Mouse (Mus musculus): Measurements from ENCODE around the gene Ppp1r21. TPM values are rescaled to one million over a fixed set of nuclear protein-coding genes. Genes with fewer than 3 reads are reported as not detected.

Gene Ppp1r21
- polyA plus RNA-seq (2015; fragmentation: Nextera tagmentation; extraction: Ambion mirVana): 29.6 and 33.1 TPM in 2 replicates

DNA sequence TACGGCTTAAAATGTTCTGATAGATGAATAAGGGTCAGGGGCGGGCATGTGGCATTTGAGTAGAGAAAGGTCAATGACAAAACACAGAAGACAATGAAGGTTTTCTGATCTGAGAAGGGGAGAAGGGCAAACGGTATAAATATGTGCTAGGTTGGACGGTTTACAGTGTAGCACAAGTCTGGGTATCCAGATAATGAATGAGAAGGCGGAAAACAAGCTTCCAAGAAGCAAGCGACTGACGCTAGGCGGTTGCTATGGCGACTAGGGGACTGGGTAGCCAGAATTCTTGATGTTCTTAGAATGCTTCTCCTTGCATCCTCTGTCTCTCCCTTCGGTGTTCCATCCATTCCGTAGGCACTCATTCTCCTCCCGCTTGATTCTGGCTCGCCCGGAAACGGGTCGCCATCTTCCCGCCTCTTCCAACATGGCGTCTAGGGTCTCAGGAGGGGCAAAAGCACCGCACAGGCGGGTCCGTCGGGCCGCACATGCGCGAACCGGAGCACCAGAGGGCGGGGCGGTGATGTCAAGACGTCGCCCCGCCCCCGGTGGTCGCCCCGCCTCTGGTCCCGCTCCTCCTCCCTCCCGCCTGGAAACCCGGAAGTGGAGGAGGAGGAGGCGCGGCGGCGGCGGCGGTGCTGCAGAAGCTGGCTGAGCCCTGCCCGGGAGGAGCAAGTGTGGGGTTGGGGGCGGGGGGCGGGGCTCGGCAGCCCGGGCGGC lies at the start of gene Ppp1r21:
Gene Ppp1r21 (plus strand): TSS at position 600 of the 717 bp plus-strand sequence.
- Histone ChIP-seq H3K9ac (replicated peaks; ENCODE audit: low read length) (peak within 1 kb of the TSS; percentile 77), H3K4me3 (ENCODE audit: low read length) (peak within 1 kb of the TSS; percentile 75), H3K4me1 (ENCODE audit: insufficient read depth, low read length) (peaks cover 13% of the 10 kb centered on the region), H3K9me3 (ENCODE audit: low read length) (no peaks in the 10 kb centered on the region), H3K4me2 (replicated peaks; ENCODE audit: low read depth, low read length) (peak within 1 kb of the TSS; percentile 80), H3K27me3 (ENCODE audit: insufficient read depth, low read length) (0 out of 2 replicates have a peak, but pooled peaks cover 4% of the 10 kb centered on the region), H3K36me3 (ENCODE audit: insufficient read depth, low read length) (peaks cover 4% of the 10 kb centered on the region; the same call in 1 of the 2 replicates), H3K27ac (ENCODE audit: low read length) (peak within 1 kb of the TSS; percentile 72)
- WGBS: 9% methylated on average over 42 of the region's 49 CpGs
- peak; percentile 98 for ATAC-seq (ENCODE audit: low FRiP score, low TSS enrichment)

DNA sequence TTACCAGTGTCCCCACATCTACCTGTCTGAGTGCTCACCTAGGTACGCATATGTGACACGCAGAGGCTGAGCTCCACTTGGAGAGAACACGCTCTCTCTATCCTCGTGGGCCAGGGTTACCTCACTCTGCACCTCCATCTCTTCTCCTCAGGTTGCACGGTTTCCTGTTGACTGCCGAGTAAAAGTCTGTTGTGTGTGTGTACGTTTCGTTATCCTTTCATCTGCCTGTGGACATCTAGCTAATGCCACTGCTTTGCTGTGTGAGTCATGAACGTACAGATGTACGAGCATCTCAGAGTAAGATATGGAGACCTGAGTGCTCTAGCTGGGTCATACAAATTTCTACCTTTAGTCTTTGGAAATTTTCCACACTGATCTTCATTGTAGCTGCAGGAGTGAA lies 49.5 kb upstream of the Ppp1r21 start:
- Histone ChIP-seq H3K27ac (ENCODE audit: low read length) (no peak overlapping the region), H3K4me1 (ENCODE audit: insufficient read depth, low read length) (no peaks in the 10 kb centered on the region), H3K4me3 (ENCODE audit: low read length) (no peak overlapping the region), H3K9ac (replicated peaks; ENCODE audit: low read length) (no peak overlapping the region), H3K9me3 (ENCODE audit: low read length) (no peaks in the 10 kb centered on the region), H3K36me3 (ENCODE audit: insufficient read depth, low read length) (peaks cover 8% of the 10 kb centered on the region), H3K27me3 (ENCODE audit: insufficient read depth, low read length) (no peaks in the 10 kb centered on the region), H3K4me2 (replicated peaks; ENCODE audit: low read depth, low read length) (no peak overlapping the region)
- no peak for ATAC-seq (ENCODE audit: low FRiP score, low TSS enrichment)
- WGBS: 90% methylated on average over 10 of the region's 10 CpGs

DNA sequence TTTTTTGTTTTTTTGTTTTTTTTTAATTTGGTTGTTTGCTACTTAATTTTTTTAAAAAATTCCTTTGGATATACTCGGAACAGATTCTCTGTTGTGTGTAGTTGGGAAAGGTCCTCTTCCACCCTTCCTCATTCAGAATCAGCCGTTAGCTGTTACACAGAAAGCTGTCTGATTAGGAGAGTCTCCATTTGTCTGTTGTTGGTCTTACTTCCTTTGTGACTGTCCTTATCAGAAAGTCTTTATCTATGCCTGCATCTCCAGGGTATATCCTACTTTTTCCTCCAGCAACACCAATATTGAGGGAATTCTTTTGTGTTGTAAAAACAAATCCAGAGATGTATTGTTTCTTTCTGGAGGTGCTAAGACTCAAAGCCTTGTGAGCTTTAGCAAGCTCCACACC lies 48.9 kb upstream of the Ppp1r21 start:
- Histone ChIP-seq H3K9me3 (ENCODE audit: low read length) (no peaks in the 10 kb centered on the region), H3K4me2 (replicated peaks; ENCODE audit: low read depth, low read length) (no peak overlapping the region), H3K27ac (ENCODE audit: low read length) (no peak overlapping the region), H3K36me3 (ENCODE audit: insufficient read depth, low read length) (peaks cover 8% of the 10 kb centered on the region), H3K4me3 (ENCODE audit: low read length) (no peak overlapping the region), H3K27me3 (ENCODE audit: insufficient read depth, low read length) (no peaks in the 10 kb centered on the region), H3K4me1 (ENCODE audit: insufficient read depth, low read length) (no peaks in the 10 kb centered on the region), H3K9ac (replicated peaks; ENCODE audit: low read length) (no peak overlapping the region)
- WGBS: 90% methylated on average over 2 of the region's 2 CpGs
- ATAC-seq (ENCODE audit: low FRiP score, low TSS enrichment): no peak

DNA sequence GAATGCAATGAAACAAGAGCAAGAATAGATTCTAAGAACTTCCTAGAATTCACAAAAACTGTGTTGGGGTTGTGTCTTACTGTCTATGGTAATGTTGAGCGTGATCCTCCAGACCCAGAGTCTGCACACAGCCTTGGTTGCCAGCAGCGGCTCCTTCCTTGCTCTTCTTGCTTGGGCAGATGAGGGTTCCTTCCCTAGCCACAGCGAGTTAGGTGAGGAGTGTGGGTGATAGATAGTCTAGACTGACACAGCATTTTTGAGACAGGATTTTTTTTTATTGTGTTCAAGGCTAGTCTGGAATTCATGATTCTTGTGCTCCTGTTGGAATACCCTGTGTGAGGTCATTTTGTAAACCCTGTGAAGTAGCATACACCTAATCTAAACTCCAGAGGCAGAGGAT lies 48.3 kb upstream of the Ppp1r21 start:
- Histone ChIP-seq H3K4me2 (replicated peaks; ENCODE audit: low read depth, low read length) (no peak overlapping the region), H3K9me3 (ENCODE audit: low read length) (no peaks in the 10 kb centered on the region), H3K9ac (replicated peaks; ENCODE audit: low read length) (no peak overlapping the region), H3K4me3 (ENCODE audit: low read length) (no peak overlapping the region), H3K27me3 (ENCODE audit: insufficient read depth, low read length) (no peaks in the 10 kb centered on the region), H3K4me1 (ENCODE audit: insufficient read depth, low read length) (no peaks in the 10 kb centered on the region), H3K36me3 (ENCODE audit: insufficient read depth, low read length) (peaks cover 7% of the 10 kb centered on the region), H3K27ac (ENCODE audit: low read length) (no peak overlapping the region)
- 87% methylated on average over 3 of the region's 3 CpGs for WGBS
- ATAC-seq (ENCODE audit: low FRiP score, low TSS enrichment): no peak

DNA sequence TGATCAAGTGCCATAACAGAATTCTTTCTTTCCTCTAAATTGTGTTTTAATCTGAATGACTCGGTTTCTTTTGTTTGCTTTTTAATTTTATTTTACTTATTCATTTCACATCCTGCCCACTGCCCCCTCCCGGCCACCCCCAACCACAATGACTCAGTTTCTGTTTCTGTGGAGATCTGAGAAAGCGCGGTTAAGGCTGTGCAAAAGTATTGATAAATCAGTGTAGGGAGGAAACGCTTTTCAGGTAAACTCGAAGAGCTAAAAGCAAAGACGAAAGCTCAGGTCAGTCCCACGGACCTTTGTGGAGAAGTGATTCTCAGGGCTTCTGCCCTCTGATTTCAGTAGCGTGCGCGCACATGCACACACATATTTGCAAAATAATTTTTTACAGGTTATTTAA lies 45.4 kb upstream of the Ppp1r21 start:
- Histone ChIP-seq H3K9me3 (ENCODE audit: low read length) (no peaks in the 10 kb centered on the region), H3K4me2 (replicated peaks; ENCODE audit: low read depth, low read length) (no peak overlapping the region), H3K36me3 (ENCODE audit: insufficient read depth, low read length) (peaks cover 7% of the 10 kb centered on the region), H3K9ac (replicated peaks; ENCODE audit: low read length) (no peak overlapping the region), H3K4me1 (ENCODE audit: insufficient read depth, low read length) (no peaks in the 10 kb centered on the region), H3K27ac (ENCODE audit: low read length) (no peak overlapping the region), H3K27me3 (ENCODE audit: insufficient read depth, low read length) (no peaks in the 10 kb centered on the region), H3K4me3 (ENCODE audit: low read length) (no peak overlapping the region)
- ATAC-seq (ENCODE audit: low FRiP score, low TSS enrichment): no peak
- WGBS: 95% methylated on average over 11 of the region's 11 CpGs

DNA sequence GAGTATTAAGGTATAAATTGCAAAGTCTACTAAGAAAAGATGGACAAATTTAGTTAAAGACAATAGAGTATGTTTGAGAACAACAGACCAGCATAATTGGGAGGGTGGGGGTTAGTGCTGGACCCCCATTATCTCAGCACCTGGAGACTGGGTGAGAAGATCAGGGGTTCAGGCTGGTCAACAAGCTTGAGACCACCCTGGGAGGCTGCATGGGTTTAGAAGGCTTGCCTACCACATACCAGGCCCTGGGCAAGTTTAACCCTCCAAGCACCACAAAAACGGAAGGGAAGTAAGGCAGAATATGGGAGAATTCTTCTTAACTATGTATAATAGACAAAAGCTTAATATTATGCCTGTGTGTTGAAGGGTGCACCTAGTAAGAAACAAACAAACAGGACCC lies 45.0 kb upstream of the Ppp1r21 start:
- Histone ChIP-seq H3K4me1 (ENCODE audit: insufficient read depth, low read length) (no peaks in the 10 kb centered on the region), H3K27ac (ENCODE audit: low read length) (no peak overlapping the region), H3K9ac (replicated peaks; ENCODE audit: low read length) (no peak overlapping the region), H3K4me3 (ENCODE audit: low read length) (no peak overlapping the region), H3K4me2 (replicated peaks; ENCODE audit: low read depth, low read length) (no peak overlapping the region), H3K9me3 (ENCODE audit: low read length) (no peaks in the 10 kb centered on the region), H3K36me3 (ENCODE audit: insufficient read depth, low read length) (peaks cover 7% of the 10 kb centered on the region), H3K27me3 (ENCODE audit: insufficient read depth, low read length) (no peaks in the 10 kb centered on the region)
- WGBS: 96% methylated on average over 1 of the region's 1 CpGs
- ATAC-seq (ENCODE audit: low FRiP score, low TSS enrichment): no peak

DNA sequence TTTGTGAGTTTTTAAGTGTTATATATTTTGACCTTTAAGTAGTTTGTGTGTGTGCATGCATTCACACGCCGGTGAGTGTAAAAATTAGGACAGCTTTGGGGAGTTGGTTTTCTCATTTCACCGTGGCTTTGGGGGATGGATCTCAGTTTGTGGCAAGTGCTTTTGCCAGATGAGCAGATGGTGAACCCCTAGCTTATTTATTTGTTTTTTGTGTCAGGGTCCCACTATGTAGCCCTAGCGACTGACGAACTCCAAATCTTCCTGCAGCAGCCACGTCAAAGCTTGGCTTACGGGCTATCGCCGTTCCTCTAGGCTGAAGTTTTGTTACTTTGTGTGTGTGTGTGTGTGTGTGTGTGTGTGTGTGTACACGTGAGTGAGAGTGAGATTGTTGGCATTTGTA lies 39.4 kb upstream of the Ppp1r21 start:
- H3K4me3 ChIP-seq (ENCODE audit: low read length): no peak overlapping the region
- no peak overlapping the region for H3K27ac ChIP-seq (ENCODE audit: low read length)
- H3K36me3 ChIP-seq (ENCODE audit: insufficient read depth, low read length): peaks cover 7% of the 10 kb centered on the region
- no peak overlapping the region for H3K4me2 ChIP-seq (replicated peaks; ENCODE audit: low read depth, low read length)
- WGBS: 94% methylated on average over 10 of the region's 10 CpGs
- H3K27me3 ChIP-seq (ENCODE audit: insufficient read depth, low read length): no peaks in the 10 kb centered on the region
- H3K4me1 ChIP-seq (ENCODE audit: insufficient read depth, low read length): no peaks in the 10 kb centered on the region
- ATAC-seq (ENCODE audit: low FRiP score, low TSS enrichment): no peak
- H3K9me3 ChIP-seq (ENCODE audit: low read length): no peaks in the 10 kb centered on the region
- H3K9ac ChIP-seq (replicated peaks; ENCODE audit: low read length): no peak overlapping the region

DNA sequence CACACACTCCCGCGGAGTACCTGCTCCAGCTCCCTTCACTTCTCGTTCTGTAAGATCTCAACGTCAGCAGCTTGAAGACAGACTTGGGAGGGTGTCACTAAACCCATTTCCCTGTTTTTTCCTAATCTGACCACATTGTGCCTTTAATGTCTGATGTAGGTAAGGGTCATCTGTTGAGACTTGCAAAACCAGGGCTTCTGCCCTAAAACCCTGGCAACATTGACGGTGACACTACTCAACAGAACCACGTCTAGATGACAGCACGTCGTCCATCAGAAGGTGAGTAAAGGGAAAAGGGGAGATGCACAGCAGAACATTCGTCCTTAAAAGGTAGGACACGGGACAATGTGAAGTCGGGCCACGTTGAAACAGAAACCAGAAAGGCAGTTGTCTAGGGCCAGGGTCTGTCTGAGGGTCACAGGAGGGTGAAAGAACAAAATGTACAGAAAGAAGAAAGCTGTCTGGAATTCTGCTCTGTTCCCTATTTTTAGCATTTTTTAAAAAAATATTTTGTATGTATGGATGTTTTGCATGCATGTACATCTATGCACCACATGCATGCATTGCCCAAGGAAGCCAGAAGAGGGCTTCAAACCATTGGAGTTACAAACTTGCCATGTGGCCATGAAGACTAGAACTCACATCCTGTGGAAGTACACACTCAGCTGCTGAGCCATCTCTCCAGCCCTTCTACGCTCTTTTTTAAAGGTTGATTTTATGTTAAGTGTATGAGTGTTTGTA lies 38.4 kb upstream of the Ppp1r21 start:
- no peaks in the 10 kb centered on the region for H3K27me3 ChIP-seq (ENCODE audit: insufficient read depth, low read length)
- H3K4me3 ChIP-seq (ENCODE audit: low read length): no peak overlapping the region
- H3K9me3 ChIP-seq (ENCODE audit: low read length): no peaks in the 10 kb centered on the region
- H3K27ac ChIP-seq (ENCODE audit: low read length): no peak overlapping the region
- H3K9ac ChIP-seq (replicated peaks; ENCODE audit: low read length): no peak overlapping the region
- no peak overlapping the region for H3K4me2 ChIP-seq (replicated peaks; ENCODE audit: low read depth, low read length)
- no peaks in the 10 kb centered on the region for H3K4me1 ChIP-seq (ENCODE audit: insufficient read depth, low read length)
- WGBS: 96% methylated on average over 13 of the region's 13 CpGs
- peaks cover 4% of the 10 kb centered on the region for H3K36me3 ChIP-seq (ENCODE audit: insufficient read depth, low read length)
- ATAC-seq (ENCODE audit: low FRiP score, low TSS enrichment): no peak

DNA sequence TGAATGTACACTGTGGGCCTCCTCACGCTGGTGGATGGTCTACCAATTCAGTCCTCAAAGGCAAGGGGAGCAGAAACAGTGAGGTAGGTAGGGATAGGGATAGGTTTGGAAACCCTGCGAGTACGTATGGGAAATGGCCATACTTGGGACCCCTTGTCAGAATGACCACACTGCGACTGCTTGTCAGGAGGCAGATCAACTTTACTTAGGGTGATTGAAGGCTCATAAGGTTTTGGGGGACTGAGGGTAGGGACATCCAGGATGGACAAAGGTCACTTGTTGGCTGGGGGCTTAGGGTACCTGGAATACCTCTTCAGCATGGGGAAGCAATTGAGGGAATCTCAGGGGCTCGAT lies 37.8 kb upstream of the Ppp1r21 start:
- 94% methylated on average over 5 of the region's 5 CpGs for WGBS
- no peaks in the 10 kb centered on the region for H3K27me3 ChIP-seq (ENCODE audit: insufficient read depth, low read length)
- no peak for ATAC-seq (ENCODE audit: low FRiP score, low TSS enrichment)
- H3K36me3 ChIP-seq (ENCODE audit: insufficient read depth, low read length): no peaks in the 10 kb centered on the region
- H3K4me3 ChIP-seq (ENCODE audit: low read length): no peak overlapping the region
- H3K4me1 ChIP-seq (ENCODE audit: insufficient read depth, low read length): no peaks in the 10 kb centered on the region
- H3K27ac ChIP-seq (ENCODE audit: low read length): no peak overlapping the region
- no peaks in the 10 kb centered on the region for H3K9me3 ChIP-seq (ENCODE audit: low read length)
- H3K9ac ChIP-seq (replicated peaks; ENCODE audit: low read length): no peak overlapping the region
- H3K4me2 ChIP-seq (replicated peaks; ENCODE audit: low read depth, low read length): no peak overlapping the region

DNA sequence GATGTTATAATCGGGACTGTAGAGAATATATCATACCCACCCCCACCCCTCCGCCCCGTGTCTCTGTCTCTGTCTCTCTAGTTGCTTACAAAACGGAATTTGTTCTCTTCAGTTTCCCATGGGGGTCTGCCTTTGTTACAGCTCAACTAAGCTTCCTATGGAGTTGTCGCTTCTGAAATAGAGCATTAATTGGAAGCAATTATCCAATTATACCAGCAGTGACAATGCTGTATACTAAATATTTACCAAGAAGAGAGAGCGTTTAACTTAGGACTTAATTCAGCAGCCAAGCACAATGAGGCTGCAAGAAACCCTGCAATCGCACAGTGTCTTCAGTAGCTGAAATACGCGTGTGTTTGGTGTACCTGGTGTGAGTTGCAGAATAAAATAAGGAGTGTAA lies 36.4 kb upstream of the Ppp1r21 start:
- Histone ChIP-seq H3K4me3 (ENCODE audit: low read length) (no peak overlapping the region), H3K4me1 (ENCODE audit: insufficient read depth, low read length) (no peaks in the 10 kb centered on the region), H3K4me2 (replicated peaks; ENCODE audit: low read depth, low read length) (no peak overlapping the region), H3K9me3 (ENCODE audit: low read length) (no peaks in the 10 kb centered on the region), H3K27ac (ENCODE audit: low read length) (no peak overlapping the region), H3K27me3 (ENCODE audit: insufficient read depth, low read length) (no peaks in the 10 kb centered on the region), H3K9ac (replicated peaks; ENCODE audit: low read length) (no peak overlapping the region), H3K36me3 (ENCODE audit: insufficient read depth, low read length) (no peaks in the 10 kb centered on the region)
- WGBS: 81% methylated on average over 9 of the region's 9 CpGs
- no peak for ATAC-seq (ENCODE audit: low FRiP score, low TSS enrichment)

Data from kidney, embryonic 16.5 days (tissue).